Mouse (Mus musculus) bone marrow macrophage, adult 2 months (primary cell): ENCODE results near the gene Manbal.

ENCODE experiments used
- CTCF ChIP-seq: IDR thresholded peaks from 2 replicates; pipeline ENCODE4 v1.5.1; 2012; ENCODE audit warnings: low read depth, mild to moderate bottlenecking, low read length, moderate library complexity
- POLR2A ChIP-seq: IDR thresholded peaks from 2 replicates; pipeline ENCODE4 v1.6.1; 2012; ENCODE audit warnings: mild to moderate bottlenecking, low read depth, low read length, borderline replicate concordance

- TF ChIP-seq POLR2A = no peak
- no peak for TF ChIP-seq CTCF
These were observed 67.1 kb downstream of the Manbal start for GRCm38 (mm10) chr2:157434497-157434896.
